Mouse (Mus musculus): ENCODE results near the gene S1pr2.

DNA sequence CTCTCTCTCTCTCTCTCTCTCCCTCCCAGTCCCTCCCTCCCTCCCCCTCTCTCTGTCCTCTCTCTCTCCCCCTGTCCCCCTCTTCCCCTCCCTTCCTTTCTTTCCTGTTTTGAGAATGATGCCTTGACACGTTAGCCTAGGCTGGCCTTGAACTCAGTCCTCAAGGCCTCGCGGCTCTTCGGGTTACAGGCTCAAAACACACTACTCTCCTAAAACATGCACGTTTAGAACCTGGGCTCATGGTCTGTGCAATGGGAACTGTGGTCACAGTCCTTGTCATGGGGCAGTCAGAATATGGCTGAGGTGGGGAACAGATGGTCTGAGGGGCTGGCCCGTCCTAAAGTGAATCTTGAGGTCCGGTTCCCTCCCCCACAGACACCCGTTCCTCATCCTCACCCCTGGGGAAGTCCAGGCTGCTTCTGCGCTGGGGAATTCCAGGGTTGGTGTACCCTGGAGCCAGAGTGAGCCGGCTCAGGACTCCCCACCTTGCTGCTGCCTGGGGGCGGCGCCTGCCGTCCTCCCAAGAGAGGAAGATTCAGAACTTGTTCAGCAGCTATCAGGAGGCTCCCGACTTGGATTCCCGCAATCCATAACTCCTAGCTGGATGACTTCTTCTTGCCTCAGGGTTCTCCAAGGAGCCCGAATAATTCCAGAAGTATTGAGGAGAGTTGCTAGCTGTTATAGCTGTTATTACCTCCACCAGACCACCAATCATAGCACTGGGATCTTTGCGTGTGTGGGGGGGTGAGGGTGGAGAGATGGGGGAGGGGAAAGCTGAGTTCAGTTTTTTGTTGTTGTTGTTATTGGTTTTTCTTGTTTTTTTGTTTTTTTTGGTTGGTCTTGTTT lies 40.0 kb upstream of the S1pr2 start:
- TF ChIP-seq GATA1 (IDR thresholded peaks at IDR 0.05; ENCODE audit: borderline replicate concordance, low read length), result no peak
- no peak for TF ChIP-seq FLI1 (IDR thresholded peaks at IDR 0.05; ENCODE audit: low read length)

All from megakaryocyte, embryonic 14.5 days (primary cell).